Mouse (Mus musculus) heart, adult 9 months (tissue): ENCODE measurements at regions not wholly inside any gene's neighbourhood (a gene's known extent, or its start where the extent isn't known, plus 50 kb on each side); places are given as distances from the start of the nearest gene placed in this dataset.

Experiments used
- DNase-seq, 2 experiments: peaks; one replicate each; pipeline ENCODE4 v3.0.0; 2022; ENCODE audit warnings: low spot score in 2 of 2

- DNase-seq = no peak
These were observed 116.3 kb upstream of the Irak1bp1 start for GRCm38 (mm10) chr9:82712769-82713733.

- DNase-seq = no peak
These were observed 100.7 kb upstream of the Irak1bp1 start for GRCm38 (mm10) chr9:82728652-82729051.

- no peak for DNase-seq
These were observed 99.7 kb upstream of the Irak1bp1 start for GRCm38 (mm10) chr9:82729646-82730045.

- no peak for DNase-seq
These were observed 96.2 kb upstream of the Irak1bp1 start for GRCm38 (mm10) chr9:82733024-82733585.

- no peak for DNase-seq
These were observed 94.4 kb upstream of the Irak1bp1 start for GRCm38 (mm10) chr9:82734959-82735358.

- DNase-seq = no peak
These were observed 69.4 kb upstream of the Irak1bp1 start for GRCm38 (mm10) chr9:82759979-82760378.

GRCm38 (mm10) chr9:82760682-82761468, 68.5 kb upstream of the Irak1bp1 start:
- DNase-seq = no peak

GRCm38 (mm10) chr9:82763651-82764050, 65.7 kb upstream of the Irak1bp1 start:
- DNase-seq = no peak
